Mouse (Mus musculus) forebrain, embryonic 11.5 days (tissue): ENCODE results near the gene Sypl2. TPM values are rescaled to one million over a fixed set of nuclear protein-coding genes. Genes with fewer than 3 reads are reported as not detected.
A peak's percentile ranks its signal among the peaks of the same experiment; 100 is the strongest.

Source experiments
- ATAC-seq: fragments of 200-750 bp; cut with Nextera tagmentation; replicated peaks from 2 replicates; pipeline ENCODE4 v1.8.0; 2017; ENCODE audit warnings: moderate TSS enrichment; ENCODE audit not compliant: low FRiP score
- DNase-seq: peaks from one replicate; pipeline ENCODE4 v3.0.0-alpha.2; 2017; ENCODE audit warnings: low spot score
- H3K27ac ChIP-seq: fragments of 300-500 bp; sonication (generic); 2 replicates; pipeline ENCODE4 v1.5.1; 2014; ENCODE audit warnings: low read depth, low read length
- H3K27me3 ChIP-seq: fragments of 300-500 bp; sonication (generic); 2 replicates; pipeline ENCODE4 v1.6.1; 2014; ENCODE audit warnings: mild to moderate bottlenecking, low read length, mixed read lengths; ENCODE audit not compliant: control insufficient read depth, insufficient read depth
- H3K36me3 ChIP-seq: fragments of 300-500 bp; sonication (generic); 2 replicates; pipeline ENCODE4 v1.6.1; 2014; ENCODE audit warnings: mild to moderate bottlenecking, low read length, moderate library complexity, mixed read lengths; ENCODE audit not compliant: control insufficient read depth, insufficient read depth
- H3K4me1 ChIP-seq: fragments of 300-500 bp; sonication (generic); replicated peaks from 2 replicates; pipeline ENCODE4 v1.6.1; 2014; ENCODE audit warnings: low read length, mixed read lengths; ENCODE audit not compliant: control insufficient read depth, insufficient read depth
- H3K4me2 ChIP-seq: fragments of 300-500 bp; sonication (generic); 2 replicates; pipeline ENCODE4 v1.6.1; 2014; ENCODE audit warnings: low read depth, mild to moderate bottlenecking, low read length, moderate library complexity, mixed read lengths; ENCODE audit not compliant: severe bottlenecking
- H3K4me3 ChIP-seq: fragments of 300-500 bp; sonication (generic); 2 replicates; pipeline ENCODE4 v1.5.1; 2014; ENCODE audit warnings: low read depth, low read length
- H3K9ac ChIP-seq: fragments of 300-500 bp; sonication (generic); 2 replicates; pipeline ENCODE4 v1.6.1; 2014; ENCODE audit warnings: low read length
- H3K9me3 ChIP-seq: fragments of 300-500 bp; sonication (generic); 2 replicates; pipeline ENCODE4 v1.6.1; 2016; ENCODE audit warnings: low read length, mixed read lengths; ENCODE audit not compliant: control insufficient read depth
- WGBS: fragments of 180-500 bp; shearing (Covaris S2); extraction: QIAGEN DNeasy Blood & Tissue Kit; methylation state at CpG from one replicate; pipeline ENCODE4 v1.1.7; 2014; 5-methylcytosine and 5-hydroxymethylcytosine counted together
- polyA plus RNA-seq: library from polyadenylated mRNA; unstranded; fragments of >200 nt; fragmentation: Nextera tagmentation; extraction: Ambion mirVana; gene quantifications from 2 replicates; pipeline ENCODE4 v1.2.1, GENCODE M21; 2014

Sypl2 gene
- polyA plus RNA-seq, 1 experiment from 2014 or later: 2.3 TPM

- DNase-seq (peak; percentile 80), ATAC-seq (peak; percentile 92)
- WGBS: 21% methylated on average over 14 of the region's 14 CpGs
- Histone ChIP-seq H3K27me3 (no peaks in the 10 kb centered on the region), H3K36me3 (no peaks in the 10 kb centered on the region), H3K9ac (peak overlapping the region; percentile 35; the same call in 1 of the 2 replicates), H3K9me3 (no peaks in the 10 kb centered on the region), H3K4me1 (peaks cover 11% of the 10 kb centered on the region), H3K27ac (peak overlapping the region; percentile 4), H3K4me2 (peak overlapping the region; percentile 26; the same call in 1 of the 2 replicates), H3K4me3 (no peak overlapping the region)
Measured at GRCm38 (mm10) chr3:108174672-108175531, 51.5 kb downstream of the Sypl2 start.

GRCm38 (mm10) chr3:108169199-108169598 lies 57.2 kb downstream of the Sypl2 start:
- Histone ChIP-seq H3K4me2 (no peak overlapping the region), H3K27me3 (0 out of 2 replicates have a peak, but pooled peaks cover 2% of the 10 kb centered on the region), H3K4me3 (no peak overlapping the region), H3K9ac (0 out of 2 replicates have a peak overlapping the region, but pooled peaks have one; percentile 23), H3K27ac (no peak overlapping the region), H3K4me1 (peaks cover 30% of the 10 kb centered on the region), H3K9me3 (no peaks in the 10 kb centered on the region), H3K36me3 (no peaks in the 10 kb centered on the region)
- DNase-seq: peak; percentile 52
- 49% methylated on average over 3 of the region's 3 CpGs for WGBS
- no peak for ATAC-seq

- H3K4me2 ChIP-seq: no peak overlapping the region
- no peaks in the 10 kb centered on the region for H3K9me3 ChIP-seq
- no peaks in the 10 kb centered on the region for H3K36me3 ChIP-seq
- H3K4me1 ChIP-seq: peaks cover 29% of the 10 kb centered on the region
- ATAC-seq: no peak
- peak; percentile 52 for DNase-seq
- H3K9ac ChIP-seq: no peak overlapping the region
- WGBS: 41% methylated on average over 14 of the region's 14 CpGs
- no peak overlapping the region for H3K27ac ChIP-seq
- no peak overlapping the region for H3K4me3 ChIP-seq
- 0 out of 2 replicates have a peak, but pooled peaks cover 2% of the 10 kb centered on the region for H3K27me3 ChIP-seq
Measured at GRCm38 (mm10) chr3:108167499-108167898, 58.9 kb downstream of the Sypl2 start.

- ATAC-seq (peak; percentile 83), DNase-seq (peak; percentile 85)
- peak overlapping the region; percentile 29 for H3K4me2 ChIP-seq
- H3K27me3 ChIP-seq: 0 out of 2 replicates have a peak, but pooled peaks cover 2% of the 10 kb centered on the region
- no peaks in the 10 kb centered on the region for H3K36me3 ChIP-seq
- H3K4me3 ChIP-seq: no peak overlapping the region
- H3K9ac ChIP-seq: no peak overlapping the region; the same call in none of the 2 replicates
- no peaks in the 10 kb centered on the region for H3K9me3 ChIP-seq
- peak overlapping the region; percentile 53 for H3K27ac ChIP-seq
- peaks cover 29% of the 10 kb centered on the region for H3K4me1 ChIP-seq
- WGBS: 5% methylated on average over 9 of the region's 11 CpGs
Measured at GRCm38 (mm10) chr3:108166486-108167211, 59.8 kb downstream of the Sypl2 start.

- H3K4me3 ChIP-seq: no peak overlapping the region
- H3K27ac ChIP-seq: peak overlapping the region; percentile 53; the same call in 1 of the 2 replicates
- ATAC-seq: 0 out of 2 replicates have a peak, but pooled peaks have one; percentile 16
- no peaks in the 10 kb centered on the region for H3K9me3 ChIP-seq
- no peak overlapping the region; the same call in 1 of the 2 replicates for H3K9ac ChIP-seq
- H3K27me3 ChIP-seq: 0 out of 2 replicates have a peak, but pooled peaks cover 2% of the 10 kb centered on the region
- DNase-seq: no peak
- H3K36me3 ChIP-seq: no peaks in the 10 kb centered on the region
- WGBS: 16% methylated on average over 10 of the region's 10 CpGs
- H3K4me2 ChIP-seq: no peak overlapping the region
- H3K4me1 ChIP-seq: peaks cover 29% of the 10 kb centered on the region
Measured at GRCm38 (mm10) chr3:108165532-108166315, 60.7 kb downstream of the Sypl2 start.

- Histone ChIP-seq H3K9ac (no peak overlapping the region; the same call in 1 of the 2 replicates), H3K4me3 (no peak overlapping the region), H3K4me1 (peaks cover 29% of the 10 kb centered on the region), H3K36me3 (no peaks in the 10 kb centered on the region), H3K27me3 (0 out of 2 replicates have a peak, but pooled peaks cover 2% of the 10 kb centered on the region), H3K9me3 (no peaks in the 10 kb centered on the region), H3K27ac (no peak overlapping the region), H3K4me2 (peak overlapping the region; percentile 32; the same call in 1 of the 2 replicates)
- DNase-seq: peak; percentile 89
- WGBS: 23% methylated on average over 9 of the region's 9 CpGs
- peak; percentile 39; the same call in 1 of the 2 replicates for ATAC-seq
Measured at GRCm38 (mm10) chr3:108164807-108165206, 61.6 kb downstream of the Sypl2 start.

GRCm38 (mm10) chr3:108164091-108164490 lies 62.4 kb downstream of the Sypl2 start:
- ATAC-seq (no peak), DNase-seq (no peak)
- H3K9ac ChIP-seq: no peak overlapping the region
- 64% methylated on average over 5 of the region's 5 CpGs for WGBS
- 0 out of 2 replicates have a peak, but pooled peaks cover 2% of the 10 kb centered on the region for H3K27me3 ChIP-seq
- no peaks in the 10 kb centered on the region for H3K36me3 ChIP-seq
- H3K27ac ChIP-seq: no peak overlapping the region
- no peak overlapping the region for H3K4me3 ChIP-seq
- peaks cover 27% of the 10 kb centered on the region for H3K4me1 ChIP-seq
- H3K4me2 ChIP-seq: no peak overlapping the region
- H3K9me3 ChIP-seq: no peaks in the 10 kb centered on the region
